Mouse (Mus musculus): ENCODE measurements around the gene Zfp984. TPM values are rescaled to one million over a fixed set of nuclear protein-coding genes. Genes with fewer than 3 reads are reported as not detected.
A peak's percentile ranks its signal among the peaks of the same experiment; 100 is the strongest.
"Not testable (repeated sequence)": the region's sequence is repeated elsewhere in the genome, so short reads cannot be mapped to it uniquely, and the experiment has no call there.

Zfp984 gene
- polyA plus RNA-seq (2014; fragmentation: Nextera tagmentation; extraction: Ambion mirVana) = 10.6 and 12.3 TPM in 2 replicates

DNA sequence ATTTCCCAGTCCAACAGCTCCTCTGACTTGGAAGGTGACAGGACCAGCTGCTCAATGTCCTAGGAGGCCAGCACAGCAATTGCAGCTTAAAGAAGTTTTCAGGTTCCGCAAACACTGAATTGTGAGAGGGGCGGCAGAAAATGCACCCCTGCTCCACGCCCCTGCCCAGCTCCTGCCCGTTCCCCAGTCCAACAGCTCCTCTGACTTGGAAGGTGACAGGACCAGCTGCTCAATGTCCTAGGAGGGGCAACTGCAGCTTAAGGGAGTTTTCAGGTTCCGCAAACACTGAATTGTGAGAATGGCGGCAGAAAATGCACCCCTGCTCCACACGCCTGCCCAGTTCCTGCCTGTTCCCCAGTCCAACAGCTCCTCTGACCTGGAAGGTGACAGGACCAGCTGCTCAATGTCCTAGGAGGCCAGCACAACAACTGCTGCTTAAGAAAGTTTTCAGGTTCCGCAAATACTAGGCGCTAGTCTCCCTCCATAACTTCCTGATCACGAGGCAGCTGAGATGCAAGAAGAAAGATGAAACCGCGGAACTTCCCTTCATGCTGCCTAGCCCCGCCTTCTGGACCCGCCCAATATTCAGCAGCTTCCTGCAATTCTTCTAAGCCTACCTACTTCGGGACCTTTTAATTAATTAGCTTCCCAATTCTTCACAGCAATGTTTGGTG is at the start of gene Zfp984:
Zfp984 (minus strand) TSS at position 497 of the 674 bp plus-strand sequence.
- peak within 1 kb of the TSS; percentile 47 for H3K4me2 ChIP-seq (replicated peaks; ENCODE audit: low read depth, low read length)
- H3K27me3 ChIP-seq (ENCODE audit: control insufficient read depth, insufficient read depth, low read length); H3K4me1 ChIP-seq (ENCODE audit: control insufficient read depth, insufficient read depth, low read length); H3K9me3 ChIP-seq (ENCODE audit: control insufficient read depth, low read depth, low read length); H3K36me3 ChIP-seq (ENCODE audit: control insufficient read depth, insufficient read depth, low read length); H3K27ac ChIP-seq (ENCODE audit: low read length): not testable (repeated sequence)
- peak within 1 kb of the TSS; percentile 11; the same call in 1 of the 2 replicates for H3K9ac ChIP-seq (replicated peaks; ENCODE audit: low read depth, low read length)
- 10% methylated on average over 15 of the region's 15 CpGs for WGBS
- H3K4me3 ChIP-seq (ENCODE audit: low read depth, low read length) = peak within 1 kb of the TSS; percentile 31
- ATAC-seq (ENCODE audit: insufficient number of reproducible peaks, insufficient read depth, low FRiP score, low read depth) = peak; percentile 74; the same call in 1 of the 2 replicates

DNA sequence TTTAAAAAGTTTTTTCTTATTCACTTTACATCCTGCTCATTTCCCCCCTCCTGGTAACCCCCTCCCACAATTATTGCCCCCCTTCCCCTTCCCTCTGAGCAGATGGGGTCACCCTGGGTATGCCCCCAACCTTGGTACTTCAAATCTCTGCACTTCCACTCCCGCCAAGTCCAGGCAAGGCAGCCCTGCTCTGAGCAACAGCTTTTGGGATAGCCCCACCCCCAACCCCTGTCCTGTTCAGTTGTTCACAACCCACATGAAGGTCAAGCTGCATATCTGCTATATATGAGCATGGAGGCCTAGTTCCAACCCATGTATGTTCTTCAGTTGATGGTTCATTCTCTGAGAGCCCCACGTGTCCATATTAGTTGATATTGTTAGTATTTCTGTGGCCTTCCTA is 41.2 kb upstream of the Zfp984 start:
- 78% methylated on average over 2 of the region's 2 CpGs for WGBS
- H3K9me3 ChIP-seq (ENCODE audit: control insufficient read depth, low read depth, low read length) = no peaks in the 10 kb centered on the region
- no peak overlapping the region for H3K4me2 ChIP-seq (replicated peaks; ENCODE audit: low read depth, low read length)
- no peak for ATAC-seq (ENCODE audit: insufficient number of reproducible peaks, insufficient read depth, low FRiP score, low read depth)
- no peaks in the 10 kb centered on the region for H3K36me3 ChIP-seq (ENCODE audit: control insufficient read depth, insufficient read depth, low read length)
- peaks cover 4% of the 10 kb centered on the region; the same call in 1 of the 2 replicates for H3K4me1 ChIP-seq (ENCODE audit: control insufficient read depth, insufficient read depth, low read length)
- H3K4me3 ChIP-seq (ENCODE audit: low read depth, low read length) = no peak overlapping the region
- no peaks in the 10 kb centered on the region for H3K27me3 ChIP-seq (ENCODE audit: control insufficient read depth, insufficient read depth, low read length)
- no peak overlapping the region for H3K27ac ChIP-seq (ENCODE audit: low read length)
- no peak overlapping the region for H3K9ac ChIP-seq (replicated peaks; ENCODE audit: low read depth, low read length)

DNA sequence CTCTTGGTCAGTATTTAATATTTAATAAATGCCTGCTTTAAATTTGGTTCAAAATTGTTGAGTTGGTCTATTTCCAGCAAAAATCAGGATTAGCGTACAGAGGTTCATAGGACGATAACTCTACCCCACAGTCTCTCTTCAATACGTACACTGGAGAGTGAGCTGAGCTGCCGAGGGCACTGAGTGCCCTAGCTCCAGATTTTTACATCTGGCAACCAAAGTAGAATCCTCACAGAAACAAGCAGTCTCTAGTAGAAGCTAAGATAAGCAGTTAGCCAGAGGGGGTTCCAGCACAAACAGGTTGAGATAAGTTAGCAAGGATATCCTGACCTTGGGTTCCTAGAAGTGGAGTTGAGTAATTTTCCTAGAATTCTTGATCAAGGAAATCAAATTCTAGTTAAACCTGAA is 39.0 kb upstream of the Zfp984 start:
- 3% methylated on average over 4 of the region's 4 CpGs for WGBS
- H3K4me2 ChIP-seq (replicated peaks; ENCODE audit: low read depth, low read length) = peak overlapping the region; percentile 50
- peak; percentile 67 for ATAC-seq (ENCODE audit: insufficient number of reproducible peaks, insufficient read depth, low FRiP score, low read depth)
- H3K36me3 ChIP-seq (ENCODE audit: control insufficient read depth, insufficient read depth, low read length) = no peaks in the 10 kb centered on the region
- H3K9me3 ChIP-seq (ENCODE audit: control insufficient read depth, low read depth, low read length) = no peaks in the 10 kb centered on the region
- no peaks in the 10 kb centered on the region for H3K27me3 ChIP-seq (ENCODE audit: control insufficient read depth, insufficient read depth, low read length)
- H3K4me1 ChIP-seq (ENCODE audit: control insufficient read depth, insufficient read depth, low read length) = peaks cover 4% of the 10 kb centered on the region; the same call in 1 of the 2 replicates
- no peak overlapping the region for H3K27ac ChIP-seq (ENCODE audit: low read length)
- peak overlapping the region; percentile 71 for H3K4me3 ChIP-seq (ENCODE audit: low read depth, low read length)
- H3K9ac ChIP-seq (replicated peaks; ENCODE audit: low read depth, low read length) = peak overlapping the region; percentile 52

DNA sequence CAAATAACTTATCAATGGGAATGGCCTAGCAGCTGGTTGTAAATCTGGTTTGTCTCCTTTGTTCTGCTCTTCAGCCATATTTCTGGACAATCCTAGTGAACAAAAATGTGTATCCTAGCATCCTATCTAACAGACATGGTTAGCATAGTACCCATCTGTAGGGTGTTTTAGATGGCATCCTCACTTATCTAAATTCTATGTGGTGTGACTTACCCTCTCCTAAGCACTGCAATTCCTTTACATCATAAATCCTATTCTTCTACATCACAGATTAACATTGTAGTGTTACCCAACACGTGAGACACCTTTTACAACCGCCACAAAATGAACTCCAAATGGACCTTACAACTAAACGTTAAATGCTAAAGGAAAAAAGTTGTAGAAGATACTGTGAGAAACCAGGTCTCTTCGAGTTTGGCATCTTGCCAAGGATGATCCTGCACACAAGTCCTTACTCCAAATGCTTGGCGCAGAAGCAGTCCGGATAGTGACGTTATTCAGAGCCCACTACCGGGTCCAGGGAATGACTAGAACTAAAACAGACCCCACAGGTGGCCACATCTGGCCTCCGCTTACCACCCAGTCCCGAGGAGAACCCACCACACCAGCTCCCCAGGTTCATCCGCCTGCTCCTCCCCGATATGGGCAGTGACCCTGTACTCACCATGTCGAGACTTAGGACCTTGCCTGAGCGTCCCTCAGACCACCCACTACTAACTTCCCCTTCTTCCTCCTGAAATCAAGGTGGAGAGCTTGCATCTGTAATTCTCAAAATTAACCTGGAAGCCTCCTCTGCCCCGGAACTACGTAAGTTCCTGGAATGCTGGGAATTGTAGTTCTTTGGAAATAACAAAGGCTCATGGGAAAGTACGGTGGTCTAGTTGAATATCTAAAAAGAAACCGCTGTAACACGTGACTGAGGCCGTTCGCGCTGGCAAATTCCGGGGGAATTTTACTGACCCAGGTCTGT is 38.3 kb upstream of the Zfp984 start, which contains the start of gene Zfp933:
Zfp933 (minus strand) TSS at position 753 of the 970 bp plus-strand sequence.
- Histone ChIP-seq H3K9ac (replicated peaks; ENCODE audit: low read depth, low read length) (peak within 1 kb of the TSS; percentile 52), H3K27ac (ENCODE audit: low read length) (0 out of 2 replicates have a peak within 1 kb of the TSS, but pooled peaks have one; percentile 21), H3K27me3 (ENCODE audit: control insufficient read depth, insufficient read depth, low read length) (no peaks in the 10 kb centered on the region), H3K4me1 (ENCODE audit: control insufficient read depth, insufficient read depth, low read length) (peaks cover 4% of the 10 kb centered on the region; the same call in 1 of the 2 replicates), H3K4me2 (replicated peaks; ENCODE audit: low read depth, low read length) (peak within 1 kb of the TSS; percentile 50), H3K4me3 (ENCODE audit: low read depth, low read length) (peak within 1 kb of the TSS; percentile 71), H3K36me3 (ENCODE audit: control insufficient read depth, insufficient read depth, low read length) (0 out of 2 replicates have a peak, but pooled peaks cover 2% of the 10 kb centered on the region), H3K9me3 (ENCODE audit: control insufficient read depth, low read depth, low read length) (peaks cover 3% of the 10 kb centered on the region; the same call in 1 of the 2 replicates)
- WGBS = 2% methylated on average over 23 of the region's 23 CpGs
- ATAC-seq (ENCODE audit: insufficient number of reproducible peaks, insufficient read depth, low FRiP score, low read depth) = peak; percentile 89

DNA sequence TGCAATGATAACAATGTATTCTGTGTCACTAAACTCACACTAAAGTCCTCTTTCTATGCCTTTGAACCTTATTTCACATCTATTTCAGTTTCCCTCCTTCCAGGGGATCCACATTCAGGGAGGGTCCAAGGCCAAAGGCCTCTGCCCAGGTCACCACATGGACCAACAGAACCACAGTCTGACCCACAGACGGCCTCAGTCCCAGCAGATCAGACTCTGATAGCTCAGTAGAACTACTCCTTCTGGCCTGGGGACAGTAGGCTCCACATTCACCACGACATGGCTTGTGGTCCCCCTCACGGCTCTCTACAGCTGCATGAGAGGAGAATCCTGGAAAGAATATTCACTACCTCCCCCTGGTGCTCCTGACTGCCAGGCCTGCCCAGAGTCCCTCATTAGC is 33.3 kb upstream of the Zfp984 start:
- 87% methylated on average over 3 of the region's 3 CpGs for WGBS
- Histone ChIP-seq H3K4me2 (replicated peaks; ENCODE audit: low read depth, low read length) (no peak overlapping the region), H3K36me3 (ENCODE audit: control insufficient read depth, insufficient read depth, low read length) (peaks cover 11% of the 10 kb centered on the region), H3K9me3 (ENCODE audit: control insufficient read depth, low read depth, low read length) (peaks cover 13% of the 10 kb centered on the region), H3K27me3 (ENCODE audit: control insufficient read depth, insufficient read depth, low read length) (no peaks in the 10 kb centered on the region), H3K9ac (replicated peaks; ENCODE audit: low read depth, low read length) (no peak overlapping the region), H3K27ac (ENCODE audit: low read length) (no peak overlapping the region), H3K4me1 (ENCODE audit: control insufficient read depth, insufficient read depth, low read length) (peaks cover 4% of the 10 kb centered on the region; the same call in 1 of the 2 replicates), H3K4me3 (ENCODE audit: low read depth, low read length) (no peak overlapping the region)
- no peak for ATAC-seq (ENCODE audit: insufficient number of reproducible peaks, insufficient read depth, low FRiP score, low read depth)

DNA sequence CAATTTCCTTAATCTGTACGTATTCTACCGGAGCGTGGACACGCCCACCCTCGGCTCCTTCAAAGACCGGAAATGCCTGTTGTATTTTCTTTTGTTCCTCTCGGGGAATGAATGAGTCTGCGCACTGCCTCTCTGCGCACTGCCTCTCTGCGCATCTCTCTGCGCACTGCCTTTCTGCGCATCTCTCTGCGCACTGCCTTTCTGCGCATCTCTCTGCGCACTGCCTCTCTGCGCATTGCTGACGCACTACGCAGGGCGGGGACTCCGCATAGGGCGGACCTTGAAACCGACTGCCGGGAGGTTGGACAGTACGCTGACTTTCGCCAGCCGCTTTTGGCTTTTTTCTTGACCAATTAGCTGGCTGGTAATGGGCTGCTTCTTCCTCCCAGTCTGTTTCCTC is 29.7 kb upstream of the Zfp984 start:
- not testable (repeated sequence) for H3K4me1 ChIP-seq (ENCODE audit: control insufficient read depth, insufficient read depth, low read length); H3K27ac ChIP-seq (ENCODE audit: low read length); H3K4me2 ChIP-seq (replicated peaks; ENCODE audit: low read depth, low read length); H3K4me3 ChIP-seq (ENCODE audit: low read depth, low read length); H3K9ac ChIP-seq (replicated peaks; ENCODE audit: low read depth, low read length); H3K27me3 ChIP-seq (ENCODE audit: control insufficient read depth, insufficient read depth, low read length); ATAC-seq (ENCODE audit: insufficient number of reproducible peaks, insufficient read depth, low FRiP score, low read depth)
- peaks cover 16% of the 10 kb centered on the region for H3K9me3 ChIP-seq (ENCODE audit: control insufficient read depth, low read depth, low read length)
- H3K36me3 ChIP-seq (ENCODE audit: control insufficient read depth, insufficient read depth, low read length) = peaks cover 11% of the 10 kb centered on the region
- WGBS = over 99% methylated on average over 7 of the region's 26 CpGs

DNA sequence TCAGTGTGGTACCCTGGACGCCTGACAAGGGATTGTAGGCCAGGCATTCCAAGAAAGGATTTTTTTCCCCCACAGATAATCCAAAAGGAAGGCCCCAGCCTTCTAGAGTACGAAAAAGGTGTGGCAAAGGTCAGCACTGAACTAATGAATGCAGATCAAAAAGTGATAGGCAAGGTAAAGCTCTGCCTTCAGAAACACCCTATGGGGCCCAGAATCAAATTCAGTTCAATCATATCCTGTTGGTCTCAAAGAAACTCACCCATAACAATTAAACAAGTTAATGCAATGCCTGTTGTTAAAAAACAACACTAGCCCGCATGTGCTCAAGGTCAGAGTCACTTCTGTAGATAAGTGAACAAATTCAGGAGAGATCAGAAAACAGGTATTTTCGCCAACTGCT is 14.8 kb upstream of the Zfp984 start:
- no peak for ATAC-seq (ENCODE audit: insufficient number of reproducible peaks, insufficient read depth, low FRiP score, low read depth)
- no peak overlapping the region for H3K9ac ChIP-seq (replicated peaks; ENCODE audit: low read depth, low read length)
- H3K4me3 ChIP-seq (ENCODE audit: low read depth, low read length) = no peak overlapping the region
- H3K4me2 ChIP-seq (replicated peaks; ENCODE audit: low read depth, low read length) = no peak overlapping the region
- WGBS = 95% methylated on average over 4 of the region's 4 CpGs
- H3K27ac ChIP-seq (ENCODE audit: low read length) = no peak overlapping the region
- peaks cover 76% of the 10 kb centered on the region for H3K9me3 ChIP-seq (ENCODE audit: control insufficient read depth, low read depth, low read length)
- H3K4me1 ChIP-seq (ENCODE audit: control insufficient read depth, insufficient read depth, low read length) = no peaks in the 10 kb centered on the region
- no peaks in the 10 kb centered on the region for H3K27me3 ChIP-seq (ENCODE audit: control insufficient read depth, insufficient read depth, low read length)
- peaks cover 36% of the 10 kb centered on the region for H3K36me3 ChIP-seq (ENCODE audit: control insufficient read depth, insufficient read depth, low read length)

DNA sequence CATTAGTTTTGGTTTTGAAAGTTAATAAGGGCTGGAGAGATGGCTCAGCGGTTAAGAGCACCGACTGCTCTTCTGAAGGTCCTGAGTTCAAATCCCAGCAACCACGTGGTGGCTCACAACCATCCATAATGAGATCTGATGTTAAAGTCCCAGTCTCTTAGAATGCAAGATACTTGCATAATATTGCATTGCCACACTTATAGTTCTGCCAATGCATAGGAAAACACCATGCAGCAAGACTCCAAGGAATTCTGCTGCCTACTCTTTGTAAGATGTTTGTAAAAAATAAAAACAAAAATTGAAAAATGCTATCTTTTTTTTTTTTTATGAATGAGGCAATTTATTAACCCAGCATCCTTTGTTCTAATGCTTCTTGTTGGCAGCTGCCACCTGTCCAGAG is 11.8 kb upstream of the Zfp984 start:
- H3K27me3 ChIP-seq (ENCODE audit: control insufficient read depth, insufficient read depth, low read length); H3K4me2 ChIP-seq (replicated peaks; ENCODE audit: low read depth, low read length); H3K27ac ChIP-seq (ENCODE audit: low read length); H3K4me3 ChIP-seq (ENCODE audit: low read depth, low read length); ATAC-seq (ENCODE audit: insufficient number of reproducible peaks, insufficient read depth, low FRiP score, low read depth); H3K4me1 ChIP-seq (ENCODE audit: control insufficient read depth, insufficient read depth, low read length); H3K9ac ChIP-seq (replicated peaks; ENCODE audit: low read depth, low read length): not testable (repeated sequence)
- peaks cover 62% of the 10 kb centered on the region for H3K9me3 ChIP-seq (ENCODE audit: control insufficient read depth, low read depth, low read length)
- peaks cover 13% of the 10 kb centered on the region for H3K36me3 ChIP-seq (ENCODE audit: control insufficient read depth, insufficient read depth, low read length)
- 84% methylated on average over 3 of the region's 3 CpGs for WGBS

Data from stomach, embryonic 14.5 days (tissue).